Mouse (Mus musculus) stomach, postnatal 0 days (tissue): ENCODE measurements around the gene Ap3d1.
A peak's percentile ranks its signal among the peaks of the same experiment; 100 is the strongest.

ENCODE experiments used
- CTCF ChIP-seq: IDR thresholded peaks from 2 replicates; pipeline ENCODE4 v1.5.1; 2016; ENCODE audit warnings: antibody characterized with exemption, low read depth, mild to moderate bottlenecking, moderate library complexity
- EP300 ChIP-seq: optimal IDR thresholded peaks from 2 replicates; pipeline ENCODE3; 2016; ENCODE audit warnings: antibody characterized with exemption

GRCm38 (mm10) chr10:80741634-80742179 lies 357 bp downstream of the Ap3d1 start:
- peak; percentile 8; the same call in 1 of the 2 replicates for TF ChIP-seq CTCF
- TF ChIP-seq EP300: no peak
